Mouse (Mus musculus): ENCODE measurements around the gene Rbm20. TPM values are rescaled to one million over a fixed set of nuclear protein-coding genes. Genes with fewer than 3 reads are reported as not detected.

The Rbm20 gene
- polyA plus RNA-seq, 1 experiment from 2014 or later: 2.5 TPM

DNA sequence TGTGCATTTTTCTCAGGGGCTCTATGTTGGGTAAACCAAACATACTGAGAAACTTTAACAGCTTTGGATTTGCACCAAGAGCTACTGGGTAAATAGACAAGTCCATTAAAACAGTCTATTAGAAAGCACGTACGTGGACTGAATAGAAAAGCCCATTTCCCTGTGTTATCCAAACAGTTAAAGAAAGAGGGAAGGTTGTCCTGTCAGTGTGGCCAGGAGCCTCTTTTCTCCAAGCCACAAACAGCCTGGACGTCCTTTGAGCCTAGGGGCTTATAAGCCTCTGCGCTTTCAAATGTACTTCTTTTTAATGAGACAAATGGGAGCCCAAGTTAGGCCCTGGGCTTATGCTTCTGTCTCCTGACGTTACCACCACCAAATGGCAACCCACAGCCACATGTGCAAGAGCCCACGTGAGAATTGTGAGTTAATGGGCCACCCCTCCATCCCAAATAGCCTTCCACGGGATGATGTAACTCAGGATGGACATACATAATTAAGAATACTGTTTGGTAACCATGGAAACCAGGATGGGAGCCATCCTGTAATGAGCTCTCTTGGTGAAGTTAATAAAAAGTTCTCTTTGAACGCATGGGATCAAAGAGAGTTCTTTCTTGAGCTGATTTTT, 156.8 kb downstream of the Rbm20 start:
- Histone ChIP-seq H3K4me1 (peaks cover 15% of the 10 kb centered on the region), H3K9ac (no peak overlapping the region), H3K27me3 (no peaks in the 10 kb centered on the region), H3K4me3 (no peak overlapping the region), H3K9me3 (no peaks in the 10 kb centered on the region), H3K36me3 (no peaks in the 10 kb centered on the region), H3K4me2 (no peak overlapping the region), H3K27ac (no peak overlapping the region)
- no peak for ATAC-seq (ENCODE audit: borderline replicate concordance, extremely low read depth, low FRiP score, low TSS enrichment)
- WGBS: 62% methylated on average over 8 of the region's 8 CpGs

DNA sequence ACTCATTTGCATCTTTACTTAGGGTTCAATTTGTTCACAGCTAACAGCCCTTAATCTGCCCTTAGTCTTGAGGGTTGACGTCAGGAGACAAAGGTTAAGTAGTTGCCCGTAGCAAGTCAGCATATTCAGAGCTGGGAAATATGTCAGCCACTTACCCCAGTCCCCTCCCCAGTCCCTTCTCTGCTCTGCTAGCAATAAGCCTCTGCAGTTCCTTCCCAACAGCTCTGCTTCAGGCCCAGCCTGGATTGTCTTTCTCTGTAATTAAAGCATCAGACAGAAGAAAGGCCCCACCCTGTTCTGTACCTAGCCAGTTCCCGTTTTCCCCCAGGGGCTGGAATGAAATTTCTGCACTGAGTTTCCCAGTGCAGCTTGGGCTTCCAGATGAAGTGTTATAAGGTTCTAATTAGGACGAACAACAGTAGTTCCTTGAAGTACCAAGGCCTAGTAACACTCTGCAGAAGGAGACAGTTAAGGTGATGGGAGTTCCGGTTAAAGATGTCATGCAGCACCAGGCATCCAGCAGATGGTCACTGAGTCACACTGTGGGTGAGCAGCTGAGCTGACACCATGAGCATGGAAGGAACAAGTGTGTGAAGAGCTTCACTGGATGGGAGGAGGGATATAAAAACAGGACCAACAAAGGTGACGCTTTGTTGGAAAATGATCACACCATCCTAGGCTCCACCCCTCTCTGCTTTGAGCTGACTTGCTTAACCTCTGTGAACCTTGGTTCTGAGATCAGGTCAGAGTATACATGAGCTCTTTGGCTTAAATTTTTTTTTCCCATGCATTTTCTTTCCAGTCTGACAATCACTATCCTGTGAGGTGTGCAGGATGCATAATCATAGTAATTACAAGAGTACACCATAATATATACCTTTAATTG, 159.7 kb downstream of the Rbm20 start:
- ATAC-seq (ENCODE audit: borderline replicate concordance, extremely low read depth, low FRiP score, low TSS enrichment): no peak
- Histone ChIP-seq H3K27me3 (no peaks in the 10 kb centered on the region), H3K4me2 (no peak overlapping the region), H3K9ac (no peak overlapping the region), H3K4me3 (no peak overlapping the region), H3K9me3 (no peaks in the 10 kb centered on the region), H3K36me3 (no peaks in the 10 kb centered on the region), H3K27ac (no peak overlapping the region), H3K4me1 (no peaks in the 10 kb centered on the region)
- WGBS: 55% methylated on average over 6 of the region's 6 CpGs

DNA sequence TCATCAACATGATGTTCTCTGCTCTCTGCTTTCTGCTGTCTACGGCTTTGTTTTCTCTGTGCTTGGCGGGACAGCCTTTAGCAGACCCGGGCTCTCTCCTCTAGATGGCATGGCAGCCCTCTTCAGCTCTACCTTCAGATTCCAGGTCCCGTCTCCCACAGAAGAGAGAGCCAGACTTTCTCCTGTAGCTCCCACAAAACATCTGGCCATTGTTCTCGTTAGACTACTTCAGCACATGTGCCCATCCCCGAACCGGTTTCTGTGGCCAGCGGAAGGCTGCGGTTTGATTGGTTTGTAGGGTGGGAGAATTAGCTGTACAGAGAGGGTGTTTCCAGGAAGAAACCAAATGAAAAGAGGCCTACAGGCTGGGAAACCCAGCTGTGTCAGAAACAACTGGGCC, 161.7 kb downstream of the Rbm20 start:
- ATAC-seq (ENCODE audit: borderline replicate concordance, extremely low read depth, low FRiP score, low TSS enrichment): no peak
- Histone ChIP-seq H3K4me1 (no peaks in the 10 kb centered on the region), H3K27me3 (no peaks in the 10 kb centered on the region), H3K36me3 (no peaks in the 10 kb centered on the region), H3K4me2 (no peak overlapping the region), H3K9ac (no peak overlapping the region), H3K9me3 (no peaks in the 10 kb centered on the region), H3K27ac (no peak overlapping the region), H3K4me3 (no peak overlapping the region)
- WGBS: 58% methylated on average over 9 of the region's 9 CpGs

DNA sequence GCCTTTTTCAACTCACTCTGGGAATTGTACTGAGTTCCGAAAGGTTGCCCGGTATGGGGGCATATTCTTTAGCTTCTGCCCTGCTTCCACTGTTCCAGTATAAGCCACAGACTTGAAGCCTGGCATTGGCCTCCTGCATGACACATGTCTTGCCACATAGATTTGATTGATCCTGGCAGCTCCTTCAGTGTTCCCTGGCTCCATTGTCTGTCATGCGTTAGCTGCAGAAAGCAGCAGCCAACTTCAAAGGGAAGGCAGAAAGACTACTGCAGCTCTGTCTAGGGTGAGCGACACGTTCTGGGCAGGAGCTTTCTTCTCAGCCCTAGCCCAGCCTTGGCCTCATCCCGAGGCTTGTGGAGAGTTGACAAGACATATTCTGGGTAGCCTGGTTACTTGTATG, 162.7 kb downstream of the Rbm20 start:
- no peak overlapping the region for H3K4me2 ChIP-seq
- no peaks in the 10 kb centered on the region for H3K9me3 ChIP-seq
- H3K4me1 ChIP-seq: no peaks in the 10 kb centered on the region
- no peaks in the 10 kb centered on the region for H3K36me3 ChIP-seq
- no peak for ATAC-seq (ENCODE audit: borderline replicate concordance, extremely low read depth, low FRiP score, low TSS enrichment)
- no peak overlapping the region for H3K27ac ChIP-seq
- H3K9ac ChIP-seq: no peak overlapping the region
- no peaks in the 10 kb centered on the region for H3K27me3 ChIP-seq
- no peak overlapping the region for H3K4me3 ChIP-seq
- 65% methylated on average over 6 of the region's 6 CpGs for WGBS

DNA sequence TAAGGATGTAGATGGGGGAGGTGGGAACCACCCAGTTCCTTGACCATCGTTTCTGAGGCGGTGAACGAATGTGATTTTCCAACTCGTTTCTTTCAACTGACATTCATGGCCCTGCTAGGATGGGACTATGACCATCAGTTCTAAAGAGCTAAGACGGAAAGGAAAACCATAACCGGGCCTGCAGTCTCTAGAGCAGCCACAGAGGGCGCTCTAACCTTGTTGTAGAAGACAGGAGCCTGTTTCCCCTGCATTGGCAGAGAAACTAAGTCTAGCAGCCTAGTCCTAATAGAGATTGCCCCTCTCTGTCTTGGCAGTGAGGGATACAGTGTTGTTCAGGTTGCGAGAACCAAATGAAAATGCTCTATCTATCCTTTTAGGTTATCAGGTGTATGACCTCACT, 164.8 kb downstream of the Rbm20 start:
- WGBS: 68% methylated on average over 8 of the region's 8 CpGs
- no peaks in the 10 kb centered on the region for H3K36me3 ChIP-seq
- no peak for ATAC-seq (ENCODE audit: borderline replicate concordance, extremely low read depth, low FRiP score, low TSS enrichment)
- no peaks in the 10 kb centered on the region for H3K4me1 ChIP-seq
- H3K27ac ChIP-seq: no peak overlapping the region
- no peaks in the 10 kb centered on the region for H3K9me3 ChIP-seq
- no peak overlapping the region for H3K9ac ChIP-seq
- H3K27me3 ChIP-seq: no peaks in the 10 kb centered on the region
- no peak overlapping the region for H3K4me2 ChIP-seq
- no peak overlapping the region for H3K4me3 ChIP-seq

DNA sequence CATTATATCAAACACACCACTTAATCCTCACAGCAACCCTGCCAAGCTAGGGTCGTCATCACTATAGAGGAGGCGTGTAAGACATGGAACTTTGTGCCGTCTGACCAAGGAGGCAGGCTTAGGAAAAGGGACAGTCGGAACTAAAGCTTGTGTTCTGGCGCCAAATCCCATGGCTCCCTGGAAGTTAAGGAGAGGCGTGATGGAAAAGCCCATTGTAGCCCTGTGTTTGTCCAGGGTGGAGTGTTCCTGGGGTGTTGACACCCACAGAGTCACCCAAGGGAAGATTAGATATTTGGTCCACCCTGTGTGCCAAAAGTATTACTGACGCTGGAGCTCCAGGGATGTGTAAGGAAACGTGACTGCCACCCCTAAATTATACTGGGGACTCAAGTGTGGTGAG, 166.9 kb downstream of the Rbm20 start:
- 59% methylated on average over 8 of the region's 8 CpGs for WGBS
- no peak for ATAC-seq (ENCODE audit: borderline replicate concordance, extremely low read depth, low FRiP score, low TSS enrichment)
- Histone ChIP-seq H3K9ac (no peak overlapping the region), H3K9me3 (no peaks in the 10 kb centered on the region), H3K27me3 (no peaks in the 10 kb centered on the region), H3K4me2 (no peak overlapping the region), H3K4me1 (no peaks in the 10 kb centered on the region), H3K36me3 (no peaks in the 10 kb centered on the region), H3K4me3 (no peak overlapping the region), H3K27ac (no peak overlapping the region)

DNA sequence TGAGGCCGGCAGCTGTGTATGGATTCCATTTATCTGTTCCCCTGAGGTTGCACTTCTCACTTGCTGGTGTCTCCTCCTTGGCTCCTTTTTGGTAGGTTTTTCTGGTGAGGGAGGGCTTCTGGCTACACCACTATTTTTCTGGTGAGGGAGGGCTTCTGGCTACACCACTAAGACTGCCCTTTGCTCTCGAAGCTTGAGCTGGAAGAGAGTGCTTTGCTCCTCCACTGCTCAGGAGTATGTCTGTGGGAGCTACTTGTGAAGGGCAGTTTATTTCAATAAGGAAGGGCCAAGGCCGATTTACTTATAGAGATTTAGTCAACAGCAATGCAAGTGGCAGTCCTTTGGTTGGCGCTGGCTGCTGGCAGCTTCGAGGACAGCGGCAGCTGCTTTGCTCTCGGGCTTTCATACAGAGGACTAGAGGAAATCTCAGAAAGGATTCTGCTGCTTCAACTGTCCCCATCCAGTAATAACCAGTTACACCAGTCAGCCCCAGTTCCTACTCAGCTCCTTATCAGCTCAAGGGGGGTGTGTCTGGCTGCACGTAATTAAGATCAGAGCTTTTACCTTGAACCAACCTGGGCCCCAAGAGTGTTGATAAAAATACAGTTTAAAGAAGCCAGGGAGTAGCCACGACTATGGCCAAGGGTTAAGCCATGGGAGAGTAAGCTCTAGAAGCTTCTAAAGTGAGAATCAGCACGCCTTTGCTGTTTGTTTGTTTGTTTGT, 171.3 kb downstream of the Rbm20 start:
- no peak for ATAC-seq (ENCODE audit: borderline replicate concordance, extremely low read depth, low FRiP score, low TSS enrichment)
- H3K27me3 ChIP-seq: no peaks in the 10 kb centered on the region
- no peak overlapping the region for H3K9ac ChIP-seq
- no peaks in the 10 kb centered on the region for H3K9me3 ChIP-seq
- H3K4me1 ChIP-seq: peaks cover 35% of the 10 kb centered on the region
- no peaks in the 10 kb centered on the region for H3K36me3 ChIP-seq
- no peak overlapping the region for H3K27ac ChIP-seq
- WGBS: 71% methylated on average over 10 of the region's 10 CpGs
- H3K4me3 ChIP-seq: no peak overlapping the region
- no peak overlapping the region for H3K4me2 ChIP-seq

DNA sequence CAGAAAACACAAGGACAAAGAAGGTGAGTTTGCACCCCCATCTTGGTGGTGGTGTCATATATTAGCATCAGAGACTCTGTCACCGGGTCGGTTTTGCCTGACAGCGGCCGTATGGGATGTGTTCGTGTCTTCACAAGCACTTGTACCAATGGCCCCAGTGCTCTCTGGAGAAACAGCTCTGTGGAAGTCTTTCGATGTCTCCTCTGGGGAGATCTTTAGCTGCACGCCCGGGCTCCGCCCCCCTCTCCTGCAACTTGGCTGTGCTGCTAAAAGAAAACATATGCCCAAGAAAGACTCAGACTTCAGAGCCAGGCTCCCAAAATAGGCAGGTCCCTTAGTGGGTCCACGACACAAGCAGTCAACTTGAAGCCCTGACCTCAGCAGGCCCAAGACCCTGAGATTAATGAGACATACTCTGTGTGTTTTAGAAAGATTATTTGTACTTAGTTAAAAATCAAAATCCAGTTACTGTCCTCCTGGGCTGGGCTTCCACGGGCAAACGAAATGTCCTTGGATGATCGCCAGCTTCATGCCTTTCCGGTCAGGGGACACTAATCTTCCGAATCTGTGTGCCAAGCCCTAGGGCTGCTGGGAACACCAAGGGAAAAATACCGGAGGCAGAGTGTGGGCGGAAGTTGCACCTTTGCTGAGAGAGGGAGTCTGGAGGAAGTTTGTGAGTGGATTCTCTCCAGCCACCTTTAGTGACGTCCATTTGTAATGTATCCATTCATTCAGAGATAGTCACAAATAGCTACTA, 173.2 kb downstream of the Rbm20 start:
- ATAC-seq (ENCODE audit: borderline replicate concordance, extremely low read depth, low FRiP score, low TSS enrichment): peak; percentile 78; the same call in 1 of the 2 replicates
- Histone ChIP-seq H3K4me3 (no peak overlapping the region), H3K9ac (no peak overlapping the region), H3K27me3 (no peaks in the 10 kb centered on the region), H3K27ac (peak overlapping the region; percentile 76), H3K36me3 (no peaks in the 10 kb centered on the region), H3K4me1 (peaks cover 35% of the 10 kb centered on the region), H3K9me3 (no peaks in the 10 kb centered on the region), H3K4me2 (peak overlapping the region; percentile 23)
- 33% methylated on average over 18 of the region's 18 CpGs for WGBS

DNA sequence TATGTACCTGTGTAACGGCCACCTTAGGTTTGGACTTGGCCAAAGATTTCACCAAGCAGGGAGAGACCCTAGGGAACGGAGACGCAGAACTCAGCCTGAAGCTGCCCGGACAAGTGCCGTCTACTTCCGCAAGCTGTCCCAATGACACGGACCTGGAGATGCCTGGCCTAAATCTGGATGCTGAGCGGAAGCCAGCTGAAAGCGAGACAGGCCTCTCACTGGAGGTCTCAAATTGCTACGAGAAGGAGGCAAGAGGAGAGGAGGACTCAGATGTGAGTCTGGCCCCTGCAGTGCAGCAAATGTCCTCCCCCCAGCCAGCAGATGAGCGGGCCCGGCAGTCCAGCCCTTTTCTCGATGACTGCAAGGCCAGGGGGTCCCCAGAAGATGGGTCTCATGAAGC, 174.2 kb downstream of the Rbm20 start:
- H3K4me2 ChIP-seq: no peak overlapping the region
- no peaks in the 10 kb centered on the region for H3K27me3 ChIP-seq
- no peaks in the 10 kb centered on the region for H3K36me3 ChIP-seq
- H3K4me3 ChIP-seq: no peak overlapping the region
- ATAC-seq (ENCODE audit: borderline replicate concordance, extremely low read depth, low FRiP score, low TSS enrichment): no peak
- H3K9me3 ChIP-seq: no peaks in the 10 kb centered on the region
- 0 out of 2 replicates have a peak overlapping the region, but pooled peaks have one; percentile 8 for H3K27ac ChIP-seq
- no peak overlapping the region for H3K9ac ChIP-seq
- peaks cover 39% of the 10 kb centered on the region for H3K4me1 ChIP-seq
- WGBS: 87% methylated on average over 13 of the region's 13 CpGs

DNA sequence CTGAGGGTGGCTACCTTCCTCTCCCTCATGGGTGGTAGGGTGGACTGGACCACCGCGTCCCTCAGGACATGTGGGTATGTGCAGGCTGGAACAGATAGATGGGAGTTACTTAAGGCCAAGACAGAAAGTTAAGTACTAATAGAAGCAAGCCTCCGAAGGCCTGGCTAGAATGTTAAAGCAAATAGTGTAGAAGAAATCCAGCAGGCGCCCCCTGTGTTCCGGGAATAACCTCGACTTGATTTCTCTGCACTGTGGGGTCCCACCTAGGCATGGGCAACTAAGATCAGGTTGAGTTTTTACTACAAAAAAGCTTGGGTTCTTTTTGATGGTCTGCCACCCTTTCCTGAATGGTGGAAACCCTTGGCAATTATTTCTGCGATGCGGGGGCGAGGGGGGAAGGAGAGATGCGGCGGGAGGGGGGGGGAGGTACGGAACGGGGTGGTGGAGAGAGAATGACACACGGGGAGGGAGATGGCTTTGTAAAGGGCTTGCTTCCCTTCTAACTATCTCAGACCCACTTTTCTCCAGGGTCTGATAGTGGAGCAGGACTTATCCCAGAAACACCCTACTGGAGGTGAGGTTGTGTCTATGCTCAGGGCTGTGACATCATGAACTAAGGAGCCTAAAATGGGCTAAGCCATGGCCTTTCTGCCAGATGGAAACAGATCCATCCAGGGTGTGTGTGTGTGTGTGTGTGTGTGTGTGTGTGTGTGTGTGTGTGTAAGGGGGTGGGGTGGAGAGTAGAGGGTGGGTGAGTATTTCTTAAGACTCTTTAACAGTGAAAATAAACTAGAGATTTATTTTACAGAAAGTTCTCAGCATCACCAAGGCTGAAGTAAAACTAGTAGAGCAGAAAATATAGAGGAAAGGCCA, 175.0 kb downstream of the Rbm20 start:
- no peak overlapping the region for H3K4me2 ChIP-seq

More for the DNA sequence above, 175.0 kb downstream of the Rbm20 start:
- Histone ChIP-seq H3K27me3 (no peaks in the 10 kb centered on the region), H3K9me3 (no peaks in the 10 kb centered on the region), H3K27ac (peak overlapping the region; percentile 79; the same call in 1 of the 2 replicates), H3K36me3 (no peaks in the 10 kb centered on the region), H3K9ac (no peak overlapping the region), H3K4me3 (no peak overlapping the region), H3K4me1 (peaks cover 39% of the 10 kb centered on the region)
- WGBS: 79% methylated on average over 11 of the region's 14 CpGs
- ATAC-seq (ENCODE audit: borderline replicate concordance, extremely low read depth, low FRiP score, low TSS enrichment): no peak

Measured in lung, embryonic 15.5 days (tissue).